Mouse (Mus musculus): Measurements from ENCODE around the gene Maml3. TPM values are rescaled to one million over a fixed set of nuclear protein-coding genes. Genes with fewer than 3 reads are reported as not detected.

Maml3 gene
- total and polyA plus RNA-seq, 3 experiments = 5.3 to 7.8 (median 7.8) TPM

DNA sequence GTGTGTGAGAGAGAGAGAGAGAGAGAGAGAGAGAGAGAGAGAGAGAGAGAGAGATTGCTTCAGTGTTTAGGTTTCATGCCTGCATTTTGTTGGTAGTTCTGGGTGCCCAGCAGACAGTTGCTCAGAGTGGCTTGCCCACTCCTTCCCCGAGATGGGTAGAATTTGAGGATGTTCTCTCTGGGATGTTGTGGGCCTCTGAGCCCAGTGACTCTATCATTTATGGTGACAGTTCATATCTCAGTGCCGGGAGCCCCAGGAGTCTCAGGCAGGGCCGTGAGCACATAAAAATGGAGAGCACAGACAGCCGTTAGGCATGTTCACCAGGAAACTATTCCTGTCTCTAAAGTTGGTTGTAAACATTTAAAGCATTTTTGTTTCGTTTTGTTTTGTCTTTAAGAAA lies 443.5 kb downstream of the Maml3 start:
- no peak for DNase-seq

DNA sequence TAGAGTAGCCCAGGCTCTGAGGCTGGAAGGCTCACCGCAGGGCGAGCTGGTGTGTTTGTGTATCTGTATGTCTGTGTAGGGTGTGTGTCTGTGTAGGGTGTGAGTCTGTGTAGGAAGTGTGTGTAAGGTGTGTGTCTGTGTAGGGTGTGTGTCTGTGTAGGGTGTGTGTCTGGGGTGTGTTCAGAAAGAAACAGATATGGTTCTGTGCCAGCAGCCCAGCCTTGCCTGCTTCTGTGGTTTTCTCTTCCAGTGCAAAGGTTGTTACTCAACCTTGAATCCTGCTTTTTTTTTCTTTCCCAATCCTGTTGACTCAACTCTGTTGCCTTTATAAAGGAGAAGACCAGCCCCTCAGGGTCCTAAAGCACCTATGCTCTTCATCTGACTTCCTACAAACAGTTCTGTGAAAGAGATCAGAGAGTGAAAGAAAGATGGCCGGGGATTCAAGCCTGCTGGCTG lies 444.0 kb downstream of the Maml3 start:
- peak; percentile 70 for DNase-seq

DNA sequence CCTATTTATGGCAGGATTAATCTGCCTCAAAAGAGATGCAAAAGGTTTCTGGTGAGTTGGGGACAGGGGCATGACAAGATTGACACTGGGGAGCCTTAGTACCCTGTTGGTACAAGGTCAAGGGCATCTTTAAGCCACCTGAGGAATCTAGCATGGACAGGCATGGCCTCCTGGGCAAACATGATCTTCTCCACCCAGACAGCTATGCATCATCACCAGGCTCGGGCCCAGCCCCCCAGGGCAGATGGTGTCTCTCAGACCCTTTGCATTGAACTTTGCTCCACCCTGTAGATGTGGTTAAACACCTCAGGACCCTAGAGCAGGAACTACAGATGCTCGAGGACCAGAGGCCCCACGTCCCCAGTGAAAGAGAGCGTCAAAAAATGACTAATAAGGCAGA lies 444.8 kb downstream of the Maml3 start, which contains the start of gene Mgst2:
Mgst2 (plus strand) TSS at position 301 of the 400 bp plus-strand sequence.
- DNase-seq = no peak

DNA sequence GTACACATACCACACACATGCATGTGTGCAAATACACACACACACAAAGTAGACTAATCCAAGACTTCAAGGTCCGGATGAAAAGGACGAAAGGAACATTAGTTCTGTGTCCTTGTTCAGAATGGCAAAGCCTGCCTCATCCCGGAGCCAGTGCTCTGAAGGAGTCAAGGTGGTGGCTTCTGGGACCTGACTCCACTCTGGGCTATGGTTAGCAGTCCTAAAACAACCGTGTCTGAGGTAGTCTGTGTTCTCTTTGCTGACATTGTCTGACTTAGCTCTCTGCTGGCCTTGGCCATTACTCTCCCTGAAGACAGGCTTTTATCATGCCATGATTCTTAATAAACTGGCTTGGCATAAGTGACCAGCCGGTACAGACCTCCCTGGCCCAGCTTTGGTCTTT lies 445.5 kb downstream of the Maml3 start:
- DNase-seq = no peak

DNA sequence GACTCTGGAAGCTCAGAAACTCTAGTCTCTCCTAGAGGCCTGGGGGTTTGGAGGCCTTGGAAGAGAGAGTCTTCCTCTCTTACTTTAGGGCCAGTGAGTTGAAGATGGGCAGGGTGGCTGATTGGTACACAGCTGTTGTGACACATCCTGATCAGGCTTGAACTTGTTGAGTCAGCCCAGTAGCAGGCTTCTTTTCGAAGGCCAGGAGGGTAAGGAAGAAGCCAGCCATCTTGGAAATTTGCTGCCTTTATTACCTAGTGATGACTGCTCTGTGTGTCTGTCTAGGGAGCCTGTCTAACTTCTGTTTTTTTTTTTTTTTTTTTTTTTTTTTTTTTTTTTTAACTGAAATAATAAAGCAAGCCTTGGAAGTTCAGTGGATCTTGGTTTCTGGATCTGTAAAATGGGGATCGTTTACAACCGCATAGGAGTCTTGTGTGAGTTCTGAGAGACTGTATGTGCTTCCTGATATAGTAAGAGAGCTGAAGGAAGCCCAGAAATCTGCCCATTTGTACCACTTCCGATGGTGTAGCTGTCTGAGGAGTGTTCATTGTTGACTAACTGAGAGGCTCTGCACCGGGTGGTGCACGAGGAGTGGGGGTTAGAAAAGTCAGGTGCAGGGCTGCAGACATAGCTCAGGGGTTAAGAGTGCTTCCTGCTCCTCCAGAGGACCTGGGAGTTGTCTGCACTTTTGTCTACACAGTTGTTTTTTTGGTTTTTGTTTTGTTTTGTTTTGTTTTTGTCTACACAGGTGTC lies 450.4 kb downstream of the Maml3 start:
- DNase-seq = no peak

DNA sequence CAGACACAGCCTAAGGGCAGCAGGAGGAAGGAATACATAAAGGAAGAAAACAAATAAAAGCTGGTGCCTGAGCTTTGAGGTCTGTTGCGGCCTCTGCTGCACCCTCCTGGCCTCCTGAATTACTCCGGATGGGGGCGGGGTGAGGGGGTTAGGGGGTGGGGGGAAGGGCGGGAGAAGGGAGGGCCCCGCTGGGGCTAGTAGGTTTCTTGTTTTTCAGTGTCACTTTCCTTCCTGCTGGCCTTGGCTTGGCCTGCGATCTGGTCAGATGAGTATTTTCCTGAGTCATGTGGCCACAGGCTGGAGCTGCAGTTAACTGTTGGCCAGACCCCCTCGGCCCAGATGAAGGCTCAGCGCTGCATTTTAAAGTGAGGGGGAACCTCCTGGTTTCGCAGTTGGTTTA lies 452.2 kb downstream of the Maml3 start:
- peak; percentile 73 for DNase-seq

DNA sequence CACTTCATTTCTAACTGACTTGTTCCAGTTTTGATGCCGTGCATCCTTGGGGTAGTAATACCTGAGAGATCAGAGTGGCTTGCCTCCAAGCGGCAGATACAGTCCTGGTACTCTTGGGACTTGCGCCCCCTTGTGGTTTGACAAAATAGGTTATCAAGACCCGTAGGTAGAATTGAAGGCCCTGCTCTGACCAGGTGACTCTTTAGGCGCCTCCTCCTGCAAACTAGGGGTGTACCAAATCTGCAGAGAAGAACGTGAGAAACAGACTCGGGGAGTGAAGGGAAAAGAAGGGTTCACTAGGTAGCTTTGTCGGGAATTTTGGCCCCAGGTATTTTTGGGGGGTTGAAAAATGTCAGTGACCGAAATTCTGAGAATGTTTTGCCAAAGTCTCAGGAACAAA lies 452.6 kb downstream of the Maml3 start:
- peak; percentile 82 for DNase-seq

DNA sequence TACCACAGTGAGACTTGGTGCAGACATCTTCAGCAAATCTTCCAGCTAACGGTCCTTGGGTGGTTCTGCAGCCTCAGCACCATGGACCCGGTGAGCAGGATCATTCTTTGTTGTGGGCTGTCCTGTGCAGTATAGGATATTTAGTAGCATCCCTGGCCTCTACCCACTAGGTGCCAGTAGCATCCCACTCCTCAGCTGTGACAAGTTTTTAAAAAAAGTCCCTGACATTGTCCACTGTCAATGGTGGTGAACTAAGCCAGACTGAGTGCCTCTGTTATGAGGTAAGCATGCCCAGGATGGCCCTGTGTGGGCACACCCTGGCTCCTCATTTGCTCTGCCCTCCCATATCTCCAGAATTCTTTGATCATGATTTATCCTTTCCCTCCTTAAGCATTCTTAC lies 453.7 kb downstream of the Maml3 start:
- DNase-seq = no peak

DNA sequence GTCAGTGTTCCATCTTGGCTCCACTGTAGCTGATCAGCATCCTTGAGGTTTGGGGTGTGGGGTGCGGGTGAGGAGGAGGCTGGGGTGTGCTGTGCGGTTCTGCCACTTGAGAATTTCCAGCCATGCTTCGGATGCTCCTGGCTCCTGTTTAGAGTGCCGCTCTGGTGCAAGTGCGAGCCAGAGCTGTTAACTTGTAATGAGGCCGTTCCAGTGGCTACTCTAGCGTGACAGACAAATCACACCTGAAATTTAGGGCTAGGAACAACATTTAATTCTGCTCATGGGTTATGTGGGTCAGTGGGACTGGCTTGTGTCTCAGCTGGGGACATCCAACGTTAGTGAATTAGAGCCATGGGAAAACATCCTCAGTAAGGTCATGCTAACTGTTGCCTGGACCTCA lies 454.9 kb downstream of the Maml3 start:
- DNase-seq = no peak

DNA sequence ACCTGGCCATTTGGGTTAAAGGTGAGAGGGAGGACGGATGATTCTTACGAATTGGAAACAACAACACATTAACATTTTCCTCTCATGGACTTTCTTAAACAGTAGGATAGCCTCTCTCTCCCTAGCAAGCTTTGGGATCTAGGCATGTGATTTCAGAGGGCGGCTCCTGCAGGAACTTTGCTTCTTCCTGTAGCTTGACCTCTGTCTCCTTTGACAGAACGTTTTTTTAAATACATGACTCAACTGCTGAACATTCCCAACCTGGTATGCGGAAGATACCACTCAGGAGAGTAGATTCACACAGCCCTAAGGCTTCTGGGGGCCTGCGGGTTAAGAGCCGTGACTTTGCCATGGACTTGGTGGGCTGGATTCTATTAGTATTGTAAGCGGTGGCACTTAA lies 455.4 kb downstream of the Maml3 start:
- DNase-seq = no peak

DNA sequence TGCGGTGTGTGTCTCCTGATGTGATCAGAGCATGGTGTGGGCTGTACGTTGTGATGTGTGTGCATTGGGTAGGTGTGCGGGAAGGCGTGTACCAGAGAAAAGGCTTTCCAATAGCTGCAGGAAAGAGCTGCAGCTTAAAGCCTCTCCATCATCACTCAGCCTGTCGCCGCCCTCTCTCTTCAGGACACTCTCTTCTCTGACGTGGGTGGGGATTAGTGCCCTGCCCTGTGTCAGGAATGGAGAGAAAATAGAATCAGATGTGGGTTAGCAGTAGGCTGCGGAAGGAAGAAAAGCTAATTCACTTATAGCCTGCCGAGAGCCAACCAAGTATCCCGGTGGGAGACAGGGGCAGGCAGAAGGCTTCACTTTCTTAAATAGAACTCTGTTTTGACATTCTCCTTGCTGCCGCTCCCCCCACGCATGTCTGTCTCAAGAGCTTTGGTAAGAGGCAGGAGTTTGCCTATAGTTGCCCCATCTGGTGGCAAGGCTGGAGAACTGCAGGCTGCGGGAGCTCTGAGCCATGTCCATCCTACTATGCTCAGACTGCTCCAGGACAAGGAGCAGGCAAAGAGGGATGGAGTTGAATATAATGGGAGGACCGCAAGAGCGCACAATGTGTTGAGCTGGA lies 456.7 kb downstream of the Maml3 start:
- DNase-seq = peak; percentile 82

DNA sequence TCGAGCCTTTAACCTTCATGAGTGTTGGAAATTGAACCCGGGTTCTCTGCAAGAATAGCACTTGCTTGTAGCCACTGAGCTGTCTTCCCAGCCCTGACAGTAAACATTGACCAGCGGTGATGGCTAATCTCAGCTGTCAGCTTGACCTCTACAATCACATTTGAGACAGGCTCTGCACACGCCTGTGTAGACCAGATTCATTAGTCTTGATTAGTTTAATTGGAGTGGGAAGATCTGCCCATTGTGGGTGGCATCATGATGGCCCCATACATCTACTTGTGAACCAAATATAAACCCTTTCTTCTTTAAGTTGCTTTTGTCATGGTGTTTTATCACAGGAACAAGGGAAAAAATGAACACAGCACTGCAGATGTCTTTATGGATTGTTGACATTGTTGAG lies 457.5 kb downstream of the Maml3 start:
- no peak for DNase-seq

DNA sequence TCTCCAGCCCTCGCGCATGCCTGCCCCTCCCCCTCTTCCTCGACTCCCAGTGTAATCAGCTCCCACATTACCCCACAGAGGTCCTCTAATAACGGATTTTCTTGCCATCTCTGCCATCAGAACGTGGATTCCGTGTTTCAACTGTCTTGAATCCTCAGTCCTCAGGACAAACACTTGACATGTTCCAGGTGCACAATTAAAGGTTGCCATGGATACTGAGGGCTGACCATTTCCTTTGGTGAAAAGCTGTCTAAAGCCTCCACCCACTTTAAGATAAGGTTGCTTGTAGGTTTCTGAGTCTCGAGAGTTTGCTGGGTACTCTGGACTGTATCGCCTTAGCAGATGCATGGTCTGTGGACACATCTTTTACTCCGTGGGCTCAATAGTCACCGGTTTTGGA lies 458.6 kb downstream of the Maml3 start:
- no peak for DNase-seq

DNA sequence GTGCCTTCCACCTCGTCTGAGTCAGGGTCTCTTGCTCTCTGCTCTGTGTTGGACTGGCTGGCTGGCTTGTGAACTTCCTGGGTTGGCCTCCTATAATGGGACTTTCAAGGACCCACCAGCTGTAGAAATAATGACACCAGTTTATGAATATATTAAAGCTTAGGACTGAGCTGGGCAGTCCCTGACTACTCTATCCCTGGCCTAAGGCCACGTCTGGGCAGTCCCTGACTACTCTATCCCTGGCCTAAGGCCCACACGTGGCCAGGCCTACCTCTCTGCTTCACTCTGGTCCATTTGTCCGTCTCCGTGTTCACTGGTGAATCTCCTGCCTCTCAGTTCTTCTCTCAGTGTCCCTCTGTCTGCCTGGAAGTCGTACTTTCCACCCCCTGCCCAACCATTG lies 459.4 kb downstream of the Maml3 start:
- DNase-seq = no peak

DNA sequence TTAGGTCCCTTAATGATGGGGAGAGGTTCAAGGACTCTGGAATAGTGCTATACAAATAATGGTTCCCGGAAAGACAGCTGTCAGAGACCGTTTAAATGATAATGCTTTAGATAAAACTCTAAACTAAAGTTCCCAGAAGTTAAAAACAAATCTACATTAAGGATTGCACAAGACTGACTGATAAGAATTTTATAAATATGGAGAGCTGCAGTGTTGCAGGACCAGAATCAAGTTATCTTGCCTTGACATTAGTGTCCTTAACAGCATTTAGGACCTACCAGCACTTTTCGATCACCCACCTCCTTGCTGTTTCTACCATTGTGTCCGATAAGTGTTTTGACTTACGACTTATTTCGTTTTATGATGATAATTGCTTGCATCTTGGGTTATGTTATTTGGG lies 466.6 kb downstream of the Maml3 start:
- DNase-seq = no peak

DNA sequence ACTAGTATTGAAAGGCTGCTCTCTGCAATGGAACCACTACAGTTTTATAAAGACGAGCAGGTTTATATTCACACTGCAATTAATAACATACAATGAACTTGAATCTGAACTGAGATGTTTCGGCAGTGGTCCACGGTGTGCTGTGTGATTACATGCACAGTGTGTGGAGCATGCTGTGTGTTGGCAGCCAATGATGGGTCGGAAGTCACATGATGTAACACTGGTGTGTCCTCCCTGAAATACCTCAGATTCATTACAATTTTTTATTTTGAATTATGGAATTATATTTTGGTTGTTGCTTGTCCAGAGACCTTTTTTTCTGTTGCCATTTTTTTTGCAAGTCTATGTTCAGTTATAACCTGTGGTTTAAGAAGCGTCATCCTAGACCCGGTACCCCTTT lies 467.6 kb downstream of the Maml3 start:
- no peak for DNase-seq

DNA sequence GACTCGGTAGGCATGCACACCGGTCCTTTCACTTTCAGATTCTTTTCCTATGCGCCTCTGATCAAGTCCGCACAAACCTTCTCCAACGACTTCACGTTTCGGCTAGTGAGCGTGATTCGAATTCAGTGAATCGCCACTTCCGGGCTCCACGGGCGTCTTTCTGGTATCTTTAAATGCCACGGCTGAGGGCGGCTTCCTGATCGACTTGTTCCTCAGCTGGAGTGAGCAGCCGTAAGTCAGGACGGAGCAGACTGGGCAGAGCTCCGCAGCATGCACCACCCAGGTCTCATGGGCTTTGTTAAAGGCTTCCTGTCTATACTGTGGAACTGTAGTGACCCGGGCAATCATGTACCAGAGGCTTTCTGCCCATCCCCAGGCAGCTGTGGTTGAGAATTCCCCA lies 468.2 kb downstream of the Maml3 start:
- no peak for DNase-seq

DNA sequence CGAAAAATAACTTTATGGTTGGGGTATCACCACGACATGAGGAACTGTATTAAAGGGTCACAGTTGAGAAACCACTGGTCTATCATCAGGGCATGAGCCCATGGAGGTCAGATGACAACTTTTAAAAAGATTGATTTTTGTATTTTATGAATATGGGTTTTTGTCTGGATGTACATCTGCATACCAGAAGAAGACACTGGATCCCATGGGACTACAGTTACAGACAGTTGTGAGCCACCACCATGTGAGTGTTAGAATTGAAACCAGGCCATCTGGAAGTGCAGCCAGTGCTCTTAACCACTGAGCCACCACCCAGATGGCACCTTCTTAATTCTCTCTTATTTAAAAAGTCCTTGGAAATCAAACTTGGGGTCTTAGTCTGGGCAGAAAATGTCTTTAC lies 468.9 kb downstream of the Maml3 start:
- no peak for DNase-seq

Other genes with a start within 250 kb of the Maml3 start
- 10 to 100 TPM; 21.8 to 27.9 TPM for gene Foxo1, start 163.3 kb upstream of the Maml3 start, total RNA-seq (2021)
- gene Foxo1, start 163.3 kb upstream of the Maml3 start, polyA plus RNA-seq (2012; rRNA removed) = 22.5 and 23.1 TPM in 2 replicates

Measured in adrenal gland, adult 2 months (tissue).